Mouse (Mus musculus): ENCODE data around the gene Iqcd. TPM values are rescaled to one million over a fixed set of nuclear protein-coding genes. Genes with fewer than 3 reads are reported as not detected.
A peak's percentile ranks its signal among the peaks of the same experiment; 100 is the strongest.

Iqcd gene
- polyA plus RNA-seq (2016; fragmentation: Nextera tagmentation; extraction: Ambion mirVana): 0.19 and 0.33 TPM in 2 replicates

DNA sequence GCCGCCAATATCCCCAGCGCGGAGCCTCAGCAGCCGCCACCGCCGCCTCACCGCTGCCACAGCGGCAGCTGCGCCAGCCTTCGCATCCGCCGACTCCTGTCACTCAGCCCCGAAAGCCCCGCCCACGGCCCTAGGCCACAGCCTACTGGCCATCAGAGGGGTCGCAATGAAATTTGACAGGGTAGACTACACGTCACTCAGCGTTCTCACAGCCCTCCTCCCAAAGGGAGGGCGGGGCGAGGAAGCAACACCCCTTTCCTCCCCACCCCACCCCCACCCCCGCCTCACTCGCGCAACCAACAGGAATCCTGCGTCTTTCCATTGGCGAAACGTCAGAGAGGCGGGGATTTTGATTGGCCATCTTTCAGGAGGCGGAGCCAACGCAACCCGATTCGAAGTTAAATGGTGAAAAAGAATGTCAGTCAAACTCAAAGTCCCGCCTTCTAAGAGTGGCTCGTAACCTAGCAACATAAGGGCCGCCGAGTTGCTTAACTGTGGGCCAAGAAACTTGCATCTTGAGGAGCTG lies at the start of gene Iqcd, which contains the start of gene Tpcn1:
TSS of gene Iqcd (plus strand) at position 448 of the 526 bp plus-strand sequence.
TSS of gene Tpcn1 (minus strand) at position 105 of the 526 bp plus-strand sequence.
- Histone ChIP-seq H3K27ac (ENCODE audit: poor library complexity, severe bottlenecking) (peak within 1 kb of the TSS; percentile 82), H3K36me3 (peaks cover 14% of the 10 kb centered on the region), H3K4me3 (peak within 1 kb of the TSS; percentile 93), H3K4me2 (peak within 1 kb of the TSS; percentile 92), H3K9ac (peak within 1 kb of the TSS; percentile 93), H3K9me3 (replicated peaks) (no peaks in the 10 kb centered on the region), H3K27me3 (replicated peaks) (no peaks in the 10 kb centered on the region), H3K4me1 (replicated peaks) (peaks cover 27% of the 10 kb centered on the region)
- ATAC-seq (ENCODE audit: insufficient number of reproducible peaks, low FRiP score): peak; percentile 98
- WGBS: under 1% methylated on average over 35 of the region's 35 CpGs

DNA sequence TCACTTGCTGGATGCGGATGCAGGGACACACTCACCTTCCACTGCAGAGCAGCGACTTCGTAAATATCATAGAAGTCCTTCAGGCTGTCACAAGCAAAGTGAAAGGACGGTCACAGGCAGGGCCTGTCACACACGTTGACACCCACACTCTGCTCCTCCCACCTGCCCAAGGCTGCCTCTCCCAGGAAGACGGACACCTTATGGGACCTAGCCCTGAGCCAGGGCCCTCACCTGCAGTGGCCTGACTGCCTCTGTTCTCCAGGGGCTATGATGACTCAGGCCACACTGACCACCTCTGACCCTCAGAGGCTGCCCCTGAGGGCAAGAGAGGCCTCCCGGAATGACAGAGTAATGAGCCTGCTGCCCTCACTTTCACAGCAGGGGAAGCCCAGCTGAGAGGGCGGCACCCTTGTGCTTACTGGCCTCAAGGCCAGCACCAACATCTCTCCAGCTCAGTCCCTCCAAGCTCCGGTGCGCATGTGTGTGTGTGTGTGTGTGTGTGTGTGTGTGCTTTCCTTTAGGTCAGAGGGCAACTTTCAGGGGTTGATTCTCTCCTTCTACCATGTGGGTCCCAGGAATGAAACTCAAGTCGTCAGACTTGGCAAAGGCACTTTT lies 40.5 kb upstream of the Iqcd start:
- Histone ChIP-seq H3K27ac (ENCODE audit: poor library complexity, severe bottlenecking) (no peak overlapping the region), H3K27me3 (replicated peaks) (no peaks in the 10 kb centered on the region), H3K4me2 (no peak overlapping the region), H3K9ac (no peak overlapping the region), H3K9me3 (replicated peaks) (no peaks in the 10 kb centered on the region), H3K4me1 (replicated peaks) (peaks cover 6% of the 10 kb centered on the region; the same call in 1 of the 2 replicates), H3K4me3 (no peak overlapping the region), H3K36me3 (peaks cover 50% of the 10 kb centered on the region)
- 64% methylated on average over 11 of the region's 11 CpGs for WGBS
- ATAC-seq (ENCODE audit: insufficient number of reproducible peaks, low FRiP score): no peak

DNA sequence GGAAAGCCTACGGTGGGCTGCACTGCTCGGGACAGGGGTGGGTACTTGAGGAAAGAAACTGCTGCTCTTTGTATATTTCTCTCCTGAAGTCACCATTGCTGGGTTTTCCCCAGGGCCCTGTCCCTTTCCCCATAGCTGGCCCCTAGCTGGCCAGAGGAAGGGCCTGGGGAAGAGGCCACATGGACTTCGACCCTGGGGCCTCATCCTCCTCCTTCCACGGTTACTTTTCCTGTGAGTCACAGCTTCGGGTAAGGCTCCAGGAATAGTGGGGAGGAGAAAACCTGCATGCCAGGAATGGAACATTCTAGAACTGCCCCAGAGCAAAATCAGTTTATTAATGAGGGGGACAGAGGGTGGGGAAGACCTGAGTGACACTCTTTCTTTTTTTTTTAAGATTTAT lies 38.7 kb upstream of the Iqcd start:
- Histone ChIP-seq H3K9ac (no peak overlapping the region), H3K36me3 (peaks cover 51% of the 10 kb centered on the region), H3K9me3 (replicated peaks) (no peaks in the 10 kb centered on the region), H3K27me3 (replicated peaks) (no peaks in the 10 kb centered on the region), H3K4me1 (replicated peaks) (peaks cover 6% of the 10 kb centered on the region; the same call in 1 of the 2 replicates), H3K4me2 (no peak overlapping the region), H3K27ac (ENCODE audit: poor library complexity, severe bottlenecking) (no peak overlapping the region), H3K4me3 (no peak overlapping the region)
- WGBS: 74% methylated on average over 5 of the region's 5 CpGs
- ATAC-seq (ENCODE audit: insufficient number of reproducible peaks, low FRiP score): no peak

DNA sequence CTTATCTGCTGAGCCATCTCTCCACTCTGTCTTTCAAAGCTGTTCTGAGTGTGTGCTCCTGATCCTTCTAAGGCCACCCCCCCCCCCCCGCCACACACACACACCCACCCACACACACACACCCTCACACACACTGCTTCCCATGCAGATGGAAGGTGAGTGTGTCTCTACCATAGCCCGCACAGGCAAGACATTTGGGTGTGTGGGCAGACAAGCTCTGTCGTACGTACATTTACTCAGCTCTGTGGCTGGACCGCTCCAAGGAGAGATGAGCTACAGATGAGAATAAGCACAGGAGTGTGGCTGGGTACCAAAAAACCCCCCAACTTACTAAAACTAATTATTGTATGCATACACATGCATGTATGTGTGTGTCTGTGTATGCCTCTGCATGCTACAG lies 38.1 kb upstream of the Iqcd start:
- Histone ChIP-seq H3K27me3 (replicated peaks) (no peaks in the 10 kb centered on the region), H3K27ac (ENCODE audit: poor library complexity, severe bottlenecking) (no peak overlapping the region), H3K4me2 (no peak overlapping the region), H3K4me3 (no peak overlapping the region), H3K4me1 (replicated peaks) (peaks cover 6% of the 10 kb centered on the region; the same call in 1 of the 2 replicates), H3K9me3 (replicated peaks) (no peaks in the 10 kb centered on the region), H3K9ac (no peak overlapping the region), H3K36me3 (peaks cover 56% of the 10 kb centered on the region)
- no peak for ATAC-seq (ENCODE audit: insufficient number of reproducible peaks, low FRiP score)
- 92% methylated on average over 5 of the region's 5 CpGs for WGBS

DNA sequence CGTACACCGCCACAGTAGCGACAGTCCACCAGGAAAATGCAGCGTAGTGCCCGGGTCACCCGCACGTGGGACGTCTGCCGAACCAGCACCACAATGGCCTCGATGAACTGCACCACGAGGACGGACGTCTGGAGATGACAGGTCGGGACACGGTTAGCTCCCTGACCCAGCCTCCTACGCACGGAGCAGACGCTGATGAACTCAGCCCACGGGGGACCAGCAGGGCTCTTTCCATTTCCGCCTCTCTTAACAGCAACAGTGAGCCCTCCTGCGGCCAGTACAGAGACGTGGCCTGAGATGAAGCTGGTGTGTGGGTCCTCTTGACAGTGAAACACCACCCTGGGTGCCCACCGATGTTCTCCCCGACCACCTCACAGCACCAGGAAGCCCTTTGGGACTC lies 32.9 kb upstream of the Iqcd start:
- H3K27me3 ChIP-seq (replicated peaks): no peaks in the 10 kb centered on the region
- peaks cover 22% of the 10 kb centered on the region for H3K4me1 ChIP-seq (replicated peaks)
- no peak for ATAC-seq (ENCODE audit: insufficient number of reproducible peaks, low FRiP score)
- H3K27ac ChIP-seq (ENCODE audit: poor library complexity, severe bottlenecking): no peak overlapping the region
- H3K9me3 ChIP-seq (replicated peaks): no peaks in the 10 kb centered on the region
- no peak overlapping the region for H3K4me2 ChIP-seq
- peaks cover 61% of the 10 kb centered on the region for H3K36me3 ChIP-seq
- no peak overlapping the region for H3K4me3 ChIP-seq
- H3K9ac ChIP-seq: no peak overlapping the region
- 89% methylated on average over 24 of the region's 24 CpGs for WGBS

DNA sequence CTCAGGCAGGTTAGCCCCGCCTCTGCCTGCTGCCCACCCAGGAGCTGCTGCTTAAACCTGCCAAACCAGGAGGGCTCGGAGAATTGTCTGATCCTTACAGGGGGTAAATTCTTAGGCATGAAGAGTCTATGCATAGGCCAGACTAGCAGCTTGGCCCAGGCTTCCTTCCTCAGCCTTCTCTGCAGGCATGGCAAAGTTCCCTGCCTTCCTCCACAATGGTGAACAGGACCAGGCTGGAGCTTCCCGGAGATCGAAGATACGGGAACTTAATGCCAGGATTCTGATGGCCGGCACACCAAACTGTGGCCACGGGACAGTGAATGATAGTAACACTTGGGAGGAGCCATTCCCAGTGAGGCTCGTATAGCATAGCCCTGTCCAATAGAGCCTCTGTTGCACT lies 30.8 kb upstream of the Iqcd start:
- no peak overlapping the region for H3K27ac ChIP-seq (ENCODE audit: poor library complexity, severe bottlenecking)
- 78% methylated on average over 8 of the region's 8 CpGs for WGBS
- H3K4me2 ChIP-seq: no peak overlapping the region

DNA sequence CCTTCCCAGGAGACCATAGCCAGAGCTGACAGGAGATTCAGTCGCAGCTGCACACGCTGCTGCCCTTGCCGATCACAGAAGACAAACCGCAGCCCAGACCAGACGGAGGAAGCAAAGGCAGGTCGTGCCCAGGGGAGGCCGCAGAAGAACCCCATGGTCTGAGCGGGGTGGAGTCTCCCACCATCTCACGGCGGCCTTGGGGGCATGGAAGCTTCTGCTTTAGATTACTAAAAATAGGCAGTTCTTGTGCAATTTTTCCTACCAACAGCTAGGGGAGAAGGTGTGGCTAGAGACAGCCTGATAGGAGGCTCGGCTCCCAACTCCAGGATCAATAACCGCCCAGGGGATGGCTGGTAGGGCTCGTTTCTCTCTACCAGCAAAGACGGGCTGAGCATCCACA lies 30.1 kb upstream of the Iqcd start:
- Histone ChIP-seq H3K4me1 (replicated peaks) (peaks cover 39% of the 10 kb centered on the region), H3K27ac (ENCODE audit: poor library complexity, severe bottlenecking) (no peak overlapping the region), H3K27me3 (replicated peaks) (no peaks in the 10 kb centered on the region), H3K4me3 (no peak overlapping the region), H3K9ac (0 out of 2 replicates have a peak overlapping the region, but pooled peaks have one; percentile 7), H3K36me3 (peaks cover 36% of the 10 kb centered on the region), H3K4me2 (no peak overlapping the region), H3K9me3 (replicated peaks) (no peaks in the 10 kb centered on the region)
- 55% methylated on average over 14 of the region's 14 CpGs for WGBS
- no peak for ATAC-seq (ENCODE audit: insufficient number of reproducible peaks, low FRiP score)

More for the DNA sequence above, 30.8 kb upstream of the Iqcd start:
- no peaks in the 10 kb centered on the region for H3K27me3 ChIP-seq (replicated peaks)
- H3K9me3 ChIP-seq (replicated peaks): no peaks in the 10 kb centered on the region
- ATAC-seq (ENCODE audit: insufficient number of reproducible peaks, low FRiP score): no peak
- no peak overlapping the region for H3K4me3 ChIP-seq
- H3K9ac ChIP-seq: no peak overlapping the region
- H3K36me3 ChIP-seq: peaks cover 44% of the 10 kb centered on the region
- peaks cover 31% of the 10 kb centered on the region for H3K4me1 ChIP-seq (replicated peaks)

DNA sequence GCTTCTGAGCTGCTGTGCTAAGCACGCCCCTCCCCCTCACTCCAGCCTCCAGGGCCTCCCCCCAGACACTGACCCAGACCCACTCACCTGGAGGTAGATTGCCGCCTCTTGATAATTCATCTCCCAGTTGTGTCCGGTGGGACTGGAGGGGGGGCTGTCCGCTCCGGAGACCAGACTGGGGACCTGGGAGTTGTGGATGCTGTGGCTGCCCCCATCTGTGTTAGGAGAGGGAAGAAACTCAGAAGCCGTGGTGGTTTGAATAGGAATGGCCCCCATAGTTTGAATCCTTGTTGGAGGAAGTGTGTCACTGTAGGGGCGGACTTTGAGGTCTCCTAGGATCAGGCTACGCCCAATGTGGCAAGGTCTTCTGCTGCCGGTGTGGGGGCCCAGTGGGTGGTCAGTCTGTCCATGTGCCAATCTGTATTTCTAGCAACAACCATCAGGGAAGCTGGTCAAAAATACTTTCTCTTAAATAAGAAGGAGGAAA lies 28.6 kb upstream of the Iqcd start:
- no peak overlapping the region for H3K4me2 ChIP-seq

DNA sequence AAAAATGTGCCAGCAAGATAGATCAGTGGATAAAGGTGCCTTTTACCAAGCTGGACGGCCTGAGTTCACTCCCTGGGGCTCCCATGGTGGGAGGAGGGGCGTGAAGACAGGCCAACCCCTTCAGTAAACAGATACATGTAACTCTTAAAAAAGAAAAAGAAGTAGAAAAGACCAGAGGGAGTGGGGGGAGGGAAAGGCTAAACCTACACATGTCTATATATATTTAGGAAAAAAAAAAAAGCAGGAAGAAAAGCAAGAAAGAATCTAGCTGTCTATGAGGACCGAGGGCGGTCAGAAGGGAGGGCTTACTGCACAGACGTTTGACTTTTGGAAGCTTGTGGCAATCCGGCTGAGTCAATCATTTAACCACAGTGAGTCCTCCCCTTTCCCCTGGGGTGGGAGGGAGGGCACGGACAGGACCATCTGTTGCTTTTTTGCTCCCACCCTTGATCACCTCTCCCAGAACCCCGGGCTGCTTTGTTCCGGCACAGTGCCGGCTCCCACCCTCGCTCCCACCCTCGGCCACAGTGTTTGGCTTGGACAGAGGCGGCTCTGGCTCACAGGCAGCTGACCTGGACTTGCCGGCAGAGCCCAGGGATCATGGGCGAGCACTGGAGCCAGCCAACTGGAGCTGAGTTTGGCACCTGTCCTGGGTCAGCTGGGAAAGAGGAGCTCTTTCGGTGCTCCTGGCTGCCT lies 28.1 kb upstream of the Iqcd start:
- H3K4me3 ChIP-seq: no peak overlapping the region

More for the DNA sequence above, 28.6 kb upstream of the Iqcd start:
- H3K36me3 ChIP-seq: peaks cover 25% of the 10 kb centered on the region
- 70% methylated on average over 9 of the region's 9 CpGs for WGBS
- H3K9ac ChIP-seq: no peak overlapping the region
- no peaks in the 10 kb centered on the region for H3K27me3 ChIP-seq (replicated peaks)
- ATAC-seq (ENCODE audit: insufficient number of reproducible peaks, low FRiP score): no peak
- no peak overlapping the region for H3K27ac ChIP-seq (ENCODE audit: poor library complexity, severe bottlenecking)
- H3K4me3 ChIP-seq: no peak overlapping the region
- peaks cover 50% of the 10 kb centered on the region for H3K4me1 ChIP-seq (replicated peaks)
- no peaks in the 10 kb centered on the region for H3K9me3 ChIP-seq (replicated peaks)

DNA sequence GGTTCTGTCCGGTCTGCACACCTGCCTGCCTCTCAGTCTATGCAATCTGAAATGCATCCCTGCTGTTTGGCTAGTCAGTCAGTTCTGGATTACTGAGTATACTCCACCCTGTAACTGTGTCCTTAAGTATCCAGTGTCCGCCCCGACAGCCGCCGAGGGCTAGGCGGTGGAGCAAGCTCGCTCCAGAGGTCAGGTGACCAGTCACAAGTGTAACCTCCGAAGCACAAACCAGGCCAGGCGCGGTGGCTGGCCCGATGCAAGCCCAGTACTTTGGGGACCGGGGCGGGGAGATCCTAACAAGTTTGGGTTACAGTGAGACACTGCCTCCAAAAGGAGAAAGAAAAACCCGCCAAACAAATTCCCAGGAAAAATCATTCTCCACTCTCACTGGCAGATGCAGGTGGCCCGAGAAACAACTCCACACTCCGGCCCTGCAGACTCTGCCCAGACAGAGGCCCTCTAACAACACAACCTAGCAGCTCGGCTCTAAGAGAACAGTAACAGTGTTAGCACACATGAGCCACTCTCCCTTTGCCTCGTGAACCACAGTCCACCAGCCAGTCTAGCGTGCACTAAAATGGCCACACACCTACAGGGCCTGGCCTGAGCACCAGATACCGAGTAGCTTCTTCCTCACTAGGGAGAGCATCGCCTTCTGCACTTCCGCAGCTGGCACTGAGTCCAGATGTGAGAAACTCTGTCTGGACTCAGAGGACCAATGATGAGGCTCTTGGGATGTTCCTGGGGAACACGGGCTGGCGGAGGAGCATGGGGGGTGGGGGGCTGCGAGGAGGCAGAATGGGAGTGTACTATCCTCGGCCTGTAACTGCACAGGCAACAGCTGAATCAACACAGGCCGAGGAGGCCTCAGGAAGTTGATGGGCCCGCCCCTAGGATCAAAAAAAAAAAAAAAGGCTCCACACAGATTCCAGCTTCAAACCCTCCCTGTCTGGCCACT lies 25.6 kb upstream of the Iqcd start:
- peak; percentile 82 for ATAC-seq (ENCODE audit: insufficient number of reproducible peaks, low FRiP score)
- Histone ChIP-seq H3K4me3 (no peak overlapping the region), H3K4me1 (replicated peaks) (peaks cover 79% of the 10 kb centered on the region), H3K27ac (ENCODE audit: poor library complexity, severe bottlenecking) (peak overlapping the region; percentile 72), H3K9ac (peak overlapping the region; percentile 58; the same call in 1 of the 2 replicates), H3K27me3 (replicated peaks) (no peaks in the 10 kb centered on the region), H3K4me2 (peak overlapping the region; percentile 27; the same call in 1 of the 2 replicates), H3K36me3 (no peaks in the 10 kb centered on the region), H3K9me3 (replicated peaks) (no peaks in the 10 kb centered on the region)
- 43% methylated on average over 28 of the region's 28 CpGs for WGBS

More for the DNA sequence above, 28.1 kb upstream of the Iqcd start:
- peaks cover 56% of the 10 kb centered on the region for H3K4me1 ChIP-seq (replicated peaks)
- H3K9me3 ChIP-seq (replicated peaks): no peaks in the 10 kb centered on the region
- H3K4me2 ChIP-seq: peak overlapping the region; percentile 46; the same call in 1 of the 2 replicates
- no peaks in the 10 kb centered on the region for H3K27me3 ChIP-seq (replicated peaks)
- peak overlapping the region; percentile 37; the same call in 1 of the 2 replicates for H3K27ac ChIP-seq (ENCODE audit: poor library complexity, severe bottlenecking)
- H3K9ac ChIP-seq: no peak overlapping the region
- 26% methylated on average over 16 of the region's 16 CpGs for WGBS
- H3K36me3 ChIP-seq: peaks cover 19% of the 10 kb centered on the region
- 0 out of 2 replicates have a peak, but pooled peaks have one; percentile 33 for ATAC-seq (ENCODE audit: insufficient number of reproducible peaks, low FRiP score)
